Mouse (Mus musculus) erythroid progenitor cell, adult 5-6 weeks (primary cell): ENCODE data around the gene Cpb2. TPM values are rescaled to one million over a fixed set of nuclear protein-coding genes. Genes with fewer than 3 reads are reported as not detected.

Experiments
- ATAC-seq: replicated peaks from 2 replicates; pipeline ENCODE4 v1.8.0; 2016; ENCODE audit warnings: moderate number of reproducible peaks, mild to moderate bottlenecking, moderate TSS enrichment, inconsistent platforms; ENCODE audit not compliant: poor library complexity, low FRiP score, severe bottlenecking
- total RNA-seq, 2 experiments: library from RNA; stranded (forward) in 1 of 2; stranded (reverse) in 1 of 2; fragments of 150-400 nt in 1 of 2; fragments of 186-747, 209-891 nt in 1 of 2; gene quantifications; 2 replicates each; pipeline versions ENCODE4 v1.2.3 to v1.2.4; 2015 to 2017; ENCODE audit warnings: low replicate concordance in 2 of 2

Cpb2 gene
- total RNA-seq, 2 experiments from 2014 or later, result not detected

GRCm38 (mm10) chr14:75238054-75238692 is 3.9 kb upstream of the Cpb2 start:
- no peak for ATAC-seq

GRCm38 (mm10) chr14:75246024-75247000 is 4.2 kb downstream of the Cpb2 start:
- no peak for ATAC-seq

GRCm38 (mm10) chr14:75250432-75250831 is 8.3 kb downstream of the Cpb2 start:
- ATAC-seq, result no peak

- ATAC-seq, result 0 out of 2 replicates have a peak, but pooled peaks have one; percentile 34
Observed at GRCm38 (mm10) chr14:75256521-75256920, 14.4 kb downstream of the Cpb2 start.

- ATAC-seq, result no peak
Observed at GRCm38 (mm10) chr14:75269531-75269930, 27.4 kb downstream of the Cpb2 start.

- ATAC-seq, result no peak
Observed at GRCm38 (mm10) chr14:75279716-75280115, 37.6 kb downstream of the Cpb2 start.

GRCm38 (mm10) chr14:75280406-75280805 is 38.3 kb downstream of the Cpb2 start:
- ATAC-seq, result no peak

GRCm38 (mm10) chr14:75283609-75284192 is 41.6 kb downstream of the Cpb2 start:
- peak; percentile 26 for ATAC-seq

GRCm38 (mm10) chr14:75284193-75284915 is 42.3 kb downstream of the Cpb2 start, which contains the start of gene Zc3h13:
Zc3h13 (plus strand) TSS chr14:75284373.
- ATAC-seq, result peak; percentile 97

GRCm38 (mm10) chr14:75301081-75301480 is 59.0 kb downstream of the Cpb2 start:
- ATAC-seq, result no peak

- no peak for ATAC-seq
Observed at GRCm38 (mm10) chr14:75303807-75304206, 61.7 kb downstream of the Cpb2 start.

GRCm38 (mm10) chr14:75307855-75308254 is 65.8 kb downstream of the Cpb2 start:
- ATAC-seq, result no peak

- no peak for ATAC-seq
Observed at GRCm38 (mm10) chr14:75309336-75309992, 67.4 kb downstream of the Cpb2 start.

- ATAC-seq, result no peak
Observed at GRCm38 (mm10) chr14:75314484-75314883, 72.4 kb downstream of the Cpb2 start.

GRCm38 (mm10) chr14:75318736-75319135 is 76.6 kb downstream of the Cpb2 start:
- no peak for ATAC-seq

GRCm38 (mm10) chr14:75320269-75320668 is 78.2 kb downstream of the Cpb2 start:
- ATAC-seq, result no peak

- ATAC-seq, result no peak
Observed at GRCm38 (mm10) chr14:75323354-75323753, 81.3 kb downstream of the Cpb2 start.

GRCm38 (mm10) chr14:75328062-75328461 is 86.0 kb downstream of the Cpb2 start:
- no peak for ATAC-seq

GRCm38 (mm10) chr14:75330621-75331020 is 88.5 kb downstream of the Cpb2 start:
- no peak for ATAC-seq
